Comparison of ENCODE assay signal across 8 mouse cellular contexts in the genomic region with DNA sequence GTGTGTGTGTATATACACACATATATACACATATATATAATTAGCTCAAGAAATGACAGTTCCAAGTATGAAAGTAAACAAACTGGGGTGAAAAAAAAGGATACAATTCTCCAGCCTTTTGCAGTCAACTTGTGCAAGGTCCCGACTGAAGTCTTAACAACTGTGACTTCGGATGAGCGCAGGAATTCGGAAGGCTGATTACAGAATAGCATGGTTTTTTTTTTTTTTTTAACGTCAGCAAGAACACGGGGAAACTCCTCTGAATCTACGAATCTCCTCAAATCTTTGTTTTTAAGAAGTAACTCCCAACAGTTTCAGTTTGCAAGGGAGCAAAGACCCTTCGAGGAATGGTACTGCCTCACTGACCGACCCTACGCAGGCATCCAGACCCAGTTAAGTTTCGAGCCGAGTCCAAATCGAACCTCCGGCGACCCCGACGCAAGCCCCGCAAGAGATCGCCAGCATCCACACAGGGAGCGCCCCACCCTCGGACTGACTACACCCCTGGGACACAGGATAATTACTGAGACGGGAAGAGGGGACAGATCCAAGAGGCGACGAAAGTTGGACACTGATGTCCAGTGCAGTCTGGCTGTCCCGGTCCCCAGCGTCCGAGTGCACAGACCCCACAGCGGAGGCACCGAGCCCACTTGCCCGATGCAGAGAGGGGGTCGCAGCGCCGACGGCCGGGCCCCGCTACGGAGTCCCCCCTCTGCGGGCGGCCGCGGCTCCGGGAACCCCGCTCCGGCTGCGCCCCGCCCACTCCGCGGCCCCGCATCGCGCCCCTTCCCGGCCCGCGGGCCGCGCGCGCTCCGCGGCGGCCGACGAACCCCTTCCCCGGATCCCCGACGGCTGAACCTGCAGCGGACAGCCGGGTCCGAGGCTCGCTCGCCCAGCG. TPM values are rescaled to one million over a fixed set of nuclear protein-coding genes. Genes with fewer than 3 reads are reported as not detected.
DNase-seq lines count a peak whose midpoint lies in the region; ATAC-seq and TF ChIP-seq lines count a peak whose summit lies in the region.

No protein-coding gene starts in this region.

- H3K36me3 ChIP-seq in heart, adult 2 months (ENCODE audit: control insufficient read depth, insufficient read depth, low read length): peaks cover 14% of the 10 kb centered on the region

- TF ChIP-seq CTCF in heart, adult 2 months (IDR thresholded peaks at IDR 0.05): no peak

- peaks cover 14% of the 10 kb centered on the region for H3K4me1 ChIP-seq in heart, adult 2 months (ENCODE audit: control insufficient read depth, insufficient read depth, low read length)

- peak; percentile 42; the same call in 1 of the 2 replicates for ATAC-seq in cerebellum, adult (ENCODE audit: insufficient number of reproducible peaks, low FRiP score, low TSS enrichment)

- peak overlapping the region; percentile 98 for H3K9ac ChIP-seq in heart, adult 2 months (ENCODE audit: low read depth, low read length)

- no peak for TF ChIP-seq EP300 in heart, adult 2 months (IDR thresholded peaks at IDR 0.05; ENCODE audit: insufficient read depth, low read depth, low read length)

- no peak for DNase-seq in cerebellum, adult 11 months
- peak; percentile 29 for DNase-seq in urinary bladder, postnatal 25 days (ENCODE audit: low spot score)
- no peak for DNase-seq in urinary bladder, postnatal 36 days (ENCODE audit: low spot score in 2 of 2)
- DNase-seq in heart, adult 2 months: no peak
- DNase-seq in kidney, postnatal 10 days: peak; percentile 62
- peak; percentile 36 for DNase-seq in mesoderm, embryonic 11.5 days (ENCODE audit: low read depth, low spot score)
- DNase-seq in testis, postnatal 10 days (ENCODE audit: low spot score): peak; percentile 68

- peak overlapping the region; percentile 88 for H3K4me3 ChIP-seq in heart, adult 2 months

- peaks cover 6% of the 10 kb centered on the region for H3K79me2 ChIP-seq in heart, adult 2 months (replicated peaks; ENCODE audit: control insufficient read depth, insufficient read depth, low read length)

- whole genome bisulfite sequencing in heart, adult 2 months: under 1% methylated on average over 68 of the region's 72 CpGs

- intact Hi-C loops in heart, adult 2 months (cut with DNase I): loop anchor here (2.0 to 10.0 kb wide), 6 partner anchors 35 to 195 kb away; partner anchors contain the start of genes Cct2, Rab3ip and Yeats4

- H3K27ac ChIP-seq in heart, adult 2 months: peak overlapping the region; percentile 90

- no peaks in the 10 kb centered on the region for H3K27me3 ChIP-seq in heart, adult 2 months (ENCODE audit: control insufficient read depth, insufficient read depth, low read length)

- no peak for TF ChIP-seq POLR2A in heart, adult 2 months (IDR thresholded peaks at IDR 0.05; ENCODE audit: insufficient read depth, low read depth, low read length)

RNA-seq across cellular contexts. Expression of gene Frs2, which starts 0.6 kb away (rescaled TPM):
- total RNA-seq in heart, adult 2 months (2021): 10 to 100 TPM; 14.2 to 17.0 TPM
- 13.4 and 26.0 TPM in 2 replicates for polyA plus RNA-seq in heart, adult 2 months (2012; rRNA removed)

Comparison
In these comparisons a context has a peak if more than half of its experiments do, and no peak if none do; other contexts are left out.
1. DNase-seq: peak in urinary bladder, postnatal 25 days (single experiment), kidney, postnatal 10 days (single experiment), mesoderm, embryonic 11.5 days (single experiment) and testis, postnatal 10 days (single experiment); none in cerebellum, adult 11 months (single experiment), urinary bladder, postnatal 36 days (0 of 2) and heart, adult 2 months (0 of 2).